Mouse (Mus musculus) liver, adult 2 months (tissue): ENCODE measurements around the gene Inpp5k. TPM values are rescaled to one million over a fixed set of nuclear protein-coding genes. Genes with fewer than 3 reads are reported as not detected.

Experiments
- DNase-seq: peaks from one replicate; pipeline ENCODE4 v3.0.0-alpha.2; 2011; ENCODE audit warnings: low read depth, low spot score; ENCODE audit errors: extremely low read depth
- H3K27ac ChIP-seq: fragments of 200-500 bp; replicated peaks from 2 replicates; pipeline ENCODE4 v1.5.1; 2012; ENCODE audit warnings: low read depth, mild to moderate bottlenecking, control low read depth, inconsistent platforms, low read length; ENCODE audit not compliant: insufficient read depth
- H3K27me3 ChIP-seq: fragments of 200-500 bp; 2 replicates; pipeline ENCODE4 v1.6.1; 2012; ENCODE audit warnings: mild to moderate bottlenecking, moderate library complexity, low read length, inconsistent platforms; ENCODE audit not compliant: control insufficient read depth, insufficient read depth
- H3K36me3 ChIP-seq: fragments of 200-500 bp; 2 replicates; pipeline ENCODE4 v1.6.1; 2012; ENCODE audit warnings: low read length, inconsistent platforms; ENCODE audit not compliant: control insufficient read depth, insufficient read depth
- H3K4me1 ChIP-seq: fragments of 200-500 bp; 2 replicates; pipeline ENCODE4 v1.6.1; 2011; ENCODE audit warnings: low read length; ENCODE audit not compliant: control insufficient read depth, insufficient read depth
- H3K4me3 ChIP-seq: fragments of 200-500 bp; 2 replicates; pipeline ENCODE4 v1.5.1; 2011; ENCODE audit warnings: low read depth, mild to moderate bottlenecking, control low read depth, low read length, moderate library complexity; ENCODE audit not compliant: insufficient read depth
- H3K79me2 ChIP-seq: fragments of 200-500 bp; 2 replicates; pipeline ENCODE4 v1.6.1; 2012; ENCODE audit warnings: inconsistent platforms, mild to moderate bottlenecking, low read length, moderate library complexity; ENCODE audit not compliant: control insufficient read depth, insufficient read depth
- H3K9ac ChIP-seq: fragments of 200-500 bp; 2 replicates; pipeline ENCODE4 v1.6.1; 2012; ENCODE audit warnings: low read depth, mild to moderate bottlenecking, control low read depth, inconsistent platforms, low read length
- CTCF ChIP-seq: fragments of 200-500 bp; IDR thresholded peaks from 2 replicates; pipeline ENCODE4 v1.5.1; 2011; ENCODE audit warnings: low read depth, low read length, control low read depth
- POLR2A ChIP-seq: fragments of 200-500 bp; IDR thresholded peaks from 2 replicates; pipeline ENCODE4 v1.6.1; 2011; ENCODE audit warnings: low read length, control low read depth; ENCODE audit not compliant: insufficient read depth; ENCODE audit errors: extremely low read depth
- WGBS: fragments of 180-500 bp; shearing (Covaris S2); methylation state at CpG from one replicate; pipeline ENCODE4 v1.1.7; 2018; 5-methylcytosine and 5-hydroxymethylcytosine counted together
- polyA plus RNA-seq: library from polyadenylated mRNA; depleted of rRNA; stranded (reverse); fragments of >200 nt; gene quantifications from 2 replicates; pipeline ENCODE4 v1.2.3, GENCODE M21; 2012
- total RNA-seq: library from RNA; depleted of rRNA; stranded (reverse); fragments of >200 nt; gene quantifications from 2 replicates; pipeline ENCODE4 v1.2.3, GENCODE M21; 2014

Inpp5k gene
- total and polyA plus RNA-seq, 2 experiments = 12.3 to 17.2 TPM

GRCm38 (mm10) chr11:75656621-75657590 lies 26.1 kb downstream of the Inpp5k start:
- 64% methylated on average over 20 of the region's 20 CpGs for WGBS
- peaks cover 9% of the 10 kb centered on the region for H3K79me2 ChIP-seq
- TF ChIP-seq POLR2A (no peak), CTCF (no peak)
- peak overlapping the region; percentile 89 for H3K4me3 ChIP-seq
- no peaks in the 10 kb centered on the region for H3K36me3 ChIP-seq
- DNase-seq = no peak
- H3K27me3 ChIP-seq = no peaks in the 10 kb centered on the region
- H3K9ac ChIP-seq = peak overlapping the region; percentile 85
- peaks cover 48% of the 10 kb centered on the region for H3K4me1 ChIP-seq
- H3K27ac ChIP-seq = peak overlapping the region; percentile 84; the same call in 1 of the 2 replicates

GRCm38 (mm10) chr11:75657841-75658240 lies 27.1 kb downstream of the Inpp5k start:
- Histone ChIP-seq H3K79me2 (peaks cover 9% of the 10 kb centered on the region), H3K27me3 (no peaks in the 10 kb centered on the region), H3K36me3 (peaks cover 2% of the 10 kb centered on the region; the same call in 1 of the 2 replicates), H3K9ac (no peak overlapping the region), H3K27ac (no peak overlapping the region), H3K4me1 (peaks cover 42% of the 10 kb centered on the region), H3K4me3 (no peak overlapping the region)
- DNase-seq = no peak
- TF ChIP-seq POLR2A (no peak), CTCF (no peak)

- peaks cover 41% of the 10 kb centered on the region for H3K4me1 ChIP-seq
- H3K9ac ChIP-seq = no peak overlapping the region
- no peak overlapping the region for H3K27ac ChIP-seq
- H3K4me3 ChIP-seq = no peak overlapping the region
- TF ChIP-seq POLR2A = no peak
- peaks cover 9% of the 10 kb centered on the region for H3K79me2 ChIP-seq
- WGBS = 95% methylated on average over 13 of the region's 13 CpGs
- no peaks in the 10 kb centered on the region for H3K27me3 ChIP-seq
- H3K36me3 ChIP-seq = peaks cover 4% of the 10 kb centered on the region; the same call in 1 of the 2 replicates
- DNase-seq = no peak
Measured at GRCm38 (mm10) chr11:75658311-75658710, 27.5 kb downstream of the Inpp5k start.

GRCm38 (mm10) chr11:75658996-75659750 lies 28.4 kb downstream of the Inpp5k start:
- Histone ChIP-seq H3K4me1 (peaks cover 36% of the 10 kb centered on the region), H3K27ac (0 out of 2 replicates have a peak overlapping the region, but pooled peaks have one; percentile 18), H3K36me3 (peaks cover 4% of the 10 kb centered on the region; the same call in 1 of the 2 replicates), H3K79me2 (peaks cover 9% of the 10 kb centered on the region), H3K9ac (peak overlapping the region; percentile 6; the same call in 1 of the 2 replicates), H3K4me3 (no peak overlapping the region), H3K27me3 (no peaks in the 10 kb centered on the region)
- peak; percentile 76 for DNase-seq
- 32% methylated on average over 14 of the region's 14 CpGs for WGBS
- no peak for TF ChIP-seq CTCF
- no peak for TF ChIP-seq POLR2A

GRCm38 (mm10) chr11:75660081-75660590 lies 29.3 kb downstream of the Inpp5k start:
- peak; percentile 70 for DNase-seq
- Histone ChIP-seq H3K27ac (no peak overlapping the region), H3K79me2 (peaks cover 9% of the 10 kb centered on the region), H3K9ac (no peak overlapping the region), H3K4me3 (no peak overlapping the region), H3K27me3 (no peaks in the 10 kb centered on the region), H3K4me1 (peaks cover 27% of the 10 kb centered on the region), H3K36me3 (peaks cover 6% of the 10 kb centered on the region; the same call in 1 of the 2 replicates)
- TF ChIP-seq POLR2A (no peak), CTCF (no peak)
- WGBS = 60% methylated on average over 12 of the region's 12 CpGs
